Mouse (Mus musculus) heart, embryonic 10.5 days (tissue): Measurements from ENCODE around the gene Lrrk1. TPM values are rescaled to one million over a fixed set of nuclear protein-coding genes. Genes with fewer than 3 reads are reported as not detected.

ENCODE experiments used
- DNase-seq: peaks from one replicate; pipeline ENCODE4 v3.0.0-alpha.2; 2017; ENCODE audit warnings: low spot score
- H3K27ac ChIP-seq: fragments of 300-500 bp; sonication (generic); 2 replicates; pipeline ENCODE4 v1.5.1; 2016; ENCODE audit warnings: mild to moderate bottlenecking
- H3K27me3 ChIP-seq: fragments of 300-500 bp; sonication (generic); 2 replicates; pipeline ENCODE4 v1.6.1; 2016; ENCODE audit warnings: mild to moderate bottlenecking; ENCODE audit not compliant: poor library complexity, insufficient read depth, severe bottlenecking
- H3K36me3 ChIP-seq: fragments of 300-500 bp; sonication (generic); 2 replicates; pipeline ENCODE4 v1.6.1; 2016; ENCODE audit warnings: mild to moderate bottlenecking, moderate library complexity
- H3K4me1 ChIP-seq: fragments of 300-500 bp; sonication (generic); 2 replicates; pipeline ENCODE4 v1.6.1; 2016; ENCODE audit warnings: mild to moderate bottlenecking
- H3K4me3 ChIP-seq: fragments of 300-500 bp; sonication (generic); 2 replicates; pipeline ENCODE4 v1.5.1; 2016; ENCODE audit warnings: mild to moderate bottlenecking, moderate library complexity
- H3K9me3 ChIP-seq: fragments of 300-500 bp; sonication (generic); 2 replicates; pipeline ENCODE4 v1.6.1; 2016; ENCODE audit warnings: mild to moderate bottlenecking, moderate library complexity
- WGBS: fragments of 180-500 bp; shearing (Covaris S2); methylation state at CpG from one replicate; pipeline ENCODE4 v1.1.7; 2016; 5-methylcytosine and 5-hydroxymethylcytosine counted together
- polyA plus RNA-seq: library from polyadenylated mRNA; unstranded; fragments of >200 nt; fragmentation: Nextera tagmentation; extraction: Ambion mirVana; gene quantifications from 2 replicates; pipeline ENCODE4 v1.2.1, GENCODE M21; 2016

The Lrrk1 gene
- polyA plus RNA-seq, 1 experiment from 2014 or later, result 9.9 TPM

DNA sequence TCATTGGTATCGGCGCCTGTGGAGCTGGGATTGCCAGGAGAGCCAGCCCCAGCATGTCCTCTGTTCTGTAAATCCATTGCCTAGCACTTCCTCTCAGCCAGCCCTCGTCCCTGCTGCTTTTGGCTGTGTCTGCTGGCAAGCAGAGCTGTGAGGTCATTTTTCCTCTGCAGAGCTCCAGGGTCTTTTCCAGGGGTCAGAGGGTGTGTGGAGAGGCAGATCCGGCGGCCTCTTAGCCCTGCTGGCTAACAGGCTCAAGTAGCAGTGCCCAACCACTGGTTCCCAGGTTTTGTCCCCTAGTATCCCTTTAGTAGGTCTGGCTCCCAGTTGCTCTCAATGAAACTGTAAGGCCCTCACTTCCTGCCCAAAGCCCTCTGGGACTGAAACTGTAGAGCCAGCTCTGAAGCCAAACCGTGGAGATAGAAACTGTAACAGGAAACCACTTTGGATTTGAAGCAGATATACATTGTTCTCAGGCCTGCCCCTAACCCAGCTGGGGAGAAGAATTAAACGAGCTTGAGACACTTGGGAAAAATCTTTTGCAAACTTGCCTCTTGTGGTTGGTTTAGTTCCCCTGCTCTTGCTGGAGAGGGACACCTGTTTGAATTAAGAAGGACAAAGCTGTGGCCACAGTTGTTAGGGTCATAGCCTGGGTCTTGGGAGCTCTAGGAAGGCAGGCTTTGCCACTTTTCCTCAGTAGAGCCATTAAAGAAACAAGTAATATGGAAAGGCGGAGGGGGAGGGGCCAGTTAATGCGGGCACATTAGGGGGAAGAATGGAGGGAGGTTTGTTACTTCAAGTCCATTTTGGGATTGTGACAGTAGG is 169.7 kb downstream of the Lrrk1 start:
- WGBS, result 32% methylated on average over 9 of the region's 9 CpGs
- H3K4me3 ChIP-seq, result no peak overlapping the region

GRCm38 (mm10) chr7:66217531-66218094 is 170.5 kb downstream of the Lrrk1 start:
- H3K9me3 ChIP-seq, result no peaks in the 10 kb centered on the region
- H3K4me1 ChIP-seq, result peaks cover 27% of the 10 kb centered on the region
- H3K36me3 ChIP-seq, result no peaks in the 10 kb centered on the region
- no peaks in the 10 kb centered on the region; the same call in 1 of the 2 replicates for H3K27me3 ChIP-seq
- DNase-seq, result peak; percentile 42
- H3K4me3 ChIP-seq, result no peak overlapping the region
- peak overlapping the region; percentile 77 for H3K27ac ChIP-seq
- 82% methylated on average over 7 of the region's 7 CpGs for WGBS

More for the DNA sequence above, 169.7 kb downstream of the Lrrk1 start:
- H3K36me3 ChIP-seq, result no peaks in the 10 kb centered on the region
- peak overlapping the region; percentile 77 for H3K27ac ChIP-seq
- H3K4me1 ChIP-seq, result peaks cover 32% of the 10 kb centered on the region
- no peaks in the 10 kb centered on the region; the same call in 1 of the 2 replicates for H3K27me3 ChIP-seq
- H3K9me3 ChIP-seq, result no peaks in the 10 kb centered on the region
- DNase-seq, result peak; percentile 77

GRCm38 (mm10) chr7:66217011-66217410 is 171.1 kb downstream of the Lrrk1 start:
- WGBS, result 84% methylated on average over 7 of the region's 7 CpGs
- no peaks in the 10 kb centered on the region for H3K36me3 ChIP-seq
- peaks cover 25% of the 10 kb centered on the region for H3K4me1 ChIP-seq
- H3K4me3 ChIP-seq, result no peak overlapping the region
- peak; percentile 47 for DNase-seq
- peak overlapping the region; percentile 77; the same call in 1 of the 2 replicates for H3K27ac ChIP-seq
- no peaks in the 10 kb centered on the region for H3K9me3 ChIP-seq
- no peaks in the 10 kb centered on the region; the same call in 1 of the 2 replicates for H3K27me3 ChIP-seq

GRCm38 (mm10) chr7:66215911-66216310 is 172.2 kb downstream of the Lrrk1 start:
- Histone ChIP-seq H3K9me3 (no peaks in the 10 kb centered on the region), H3K4me3 (no peak overlapping the region), H3K27me3 (no peaks in the 10 kb centered on the region; the same call in 1 of the 2 replicates), H3K4me1 (peaks cover 25% of the 10 kb centered on the region), H3K36me3 (no peaks in the 10 kb centered on the region), H3K27ac (no peak overlapping the region; the same call in 1 of the 2 replicates)
- WGBS, result 86% methylated on average over 1 of the region's 1 CpGs
- peak; percentile 65 for DNase-seq

DNA sequence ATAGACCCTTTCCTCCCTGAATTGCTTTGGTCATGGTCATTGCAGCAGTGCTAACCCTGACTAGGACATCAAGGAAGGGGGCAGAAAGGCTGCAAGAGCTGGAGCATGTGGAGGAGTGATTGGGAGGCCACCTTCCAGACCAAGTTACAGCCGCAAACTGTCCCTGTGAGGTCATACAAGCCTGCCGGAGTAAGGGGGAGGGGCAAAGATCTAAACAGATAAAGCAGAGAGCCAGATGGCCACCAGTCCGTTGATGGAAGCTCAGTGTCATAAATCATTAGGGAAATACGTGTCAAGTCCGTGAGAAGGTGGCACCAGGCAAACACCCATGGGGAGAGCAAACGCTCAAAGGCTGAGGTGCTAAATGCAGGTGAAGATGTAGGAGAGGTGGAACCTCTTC is 173.7 kb downstream of the Lrrk1 start:
- 76% methylated on average over 6 of the region's 6 CpGs for WGBS
- peak; percentile 69 for DNase-seq
- H3K27ac ChIP-seq, result no peak overlapping the region
- H3K4me1 ChIP-seq, result peaks cover 22% of the 10 kb centered on the region
- H3K27me3 ChIP-seq, result no peaks in the 10 kb centered on the region; the same call in 1 of the 2 replicates
- no peak overlapping the region for H3K4me3 ChIP-seq
- no peaks in the 10 kb centered on the region for H3K9me3 ChIP-seq
- no peaks in the 10 kb centered on the region for H3K36me3 ChIP-seq

- WGBS, result 95% methylated on average over 1 of the region's 1 CpGs
- no peaks in the 10 kb centered on the region; the same call in 1 of the 2 replicates for H3K27me3 ChIP-seq
- no peak overlapping the region for H3K27ac ChIP-seq
- DNase-seq, result no peak
- H3K36me3 ChIP-seq, result no peaks in the 10 kb centered on the region
- H3K4me3 ChIP-seq, result no peak overlapping the region
- no peaks in the 10 kb centered on the region for H3K9me3 ChIP-seq
- peaks cover 9% of the 10 kb centered on the region for H3K4me1 ChIP-seq
These were observed 175.3 kb downstream of the Lrrk1 start for GRCm38 (mm10) chr7:66212887-66213286.

- no peak for DNase-seq
- no peak overlapping the region for H3K27ac ChIP-seq
- WGBS, result 82% methylated on average over 2 of the region's 2 CpGs
- H3K36me3 ChIP-seq, result no peaks in the 10 kb centered on the region
- H3K4me1 ChIP-seq, result no peaks in the 10 kb centered on the region
- H3K4me3 ChIP-seq, result no peak overlapping the region
- no peaks in the 10 kb centered on the region for H3K27me3 ChIP-seq
- no peaks in the 10 kb centered on the region for H3K9me3 ChIP-seq
These were observed 178.2 kb downstream of the Lrrk1 start for GRCm38 (mm10) chr7:66209920-66210319.

DNA sequence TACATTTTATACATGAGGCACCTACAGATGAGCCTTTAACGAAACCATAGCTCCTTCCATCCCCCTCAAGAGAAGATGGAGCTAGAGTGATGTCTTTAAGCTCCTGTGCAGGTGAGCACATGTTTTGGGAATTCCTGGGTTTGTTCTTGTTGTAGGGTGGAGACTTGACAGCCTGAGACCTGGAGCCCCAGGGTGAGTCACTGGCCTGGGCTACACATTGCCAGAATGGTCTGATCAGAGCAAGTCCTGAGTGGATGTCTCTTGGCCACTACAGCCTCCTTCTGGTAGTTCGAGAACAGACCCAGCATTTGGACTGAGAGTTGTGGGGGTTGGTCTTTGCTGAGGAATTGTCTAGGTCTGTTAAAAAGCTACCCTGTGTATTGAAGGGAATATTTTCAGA is 186.5 kb downstream of the Lrrk1 start:
- Histone ChIP-seq H3K27ac (0 out of 2 replicates have a peak overlapping the region, but pooled peaks have one; percentile 86), H3K27me3 (no peaks in the 10 kb centered on the region), H3K4me3 (no peak overlapping the region), H3K9me3 (no peaks in the 10 kb centered on the region), H3K4me1 (peaks cover 47% of the 10 kb centered on the region), H3K36me3 (no peaks in the 10 kb centered on the region)
- no peak for DNase-seq
- WGBS, result 84% methylated on average over 2 of the region's 2 CpGs

- Histone ChIP-seq H3K9me3 (no peaks in the 10 kb centered on the region), H3K4me1 (peaks cover 54% of the 10 kb centered on the region), H3K4me3 (no peak overlapping the region), H3K36me3 (no peaks in the 10 kb centered on the region), H3K27me3 (no peaks in the 10 kb centered on the region), H3K27ac (peak overlapping the region; percentile 86)
- no peak for DNase-seq
- WGBS, result 25% methylated on average over 8 of the region's 8 CpGs
These were observed 187.2 kb downstream of the Lrrk1 start for GRCm38 (mm10) chr7:66200791-66201450.

DNA sequence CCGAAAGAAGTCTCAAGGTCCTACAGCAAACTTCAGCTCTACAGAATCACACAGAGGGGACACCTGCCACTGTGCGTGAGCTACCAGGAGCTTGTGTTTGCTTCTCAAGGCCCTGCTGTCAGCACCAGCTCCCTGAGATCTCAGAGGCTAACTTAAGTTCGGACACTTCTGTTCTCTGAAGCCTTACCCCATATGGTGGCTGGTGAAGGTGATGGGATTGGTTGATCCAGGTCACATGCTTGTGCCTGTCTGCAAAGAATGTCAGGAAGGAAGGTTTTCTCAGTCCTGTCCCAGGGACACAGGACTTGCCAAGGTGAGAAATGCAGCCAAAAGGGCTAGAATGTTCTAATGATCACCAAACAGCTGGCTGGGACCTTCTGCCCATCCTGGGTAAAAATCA is 187.8 kb downstream of the Lrrk1 start:
- H3K9me3 ChIP-seq, result no peaks in the 10 kb centered on the region
- H3K4me1 ChIP-seq, result peaks cover 59% of the 10 kb centered on the region
- peak overlapping the region; percentile 86 for H3K27ac ChIP-seq
- H3K27me3 ChIP-seq, result no peaks in the 10 kb centered on the region
- WGBS, result 64% methylated on average over 3 of the region's 3 CpGs
- H3K4me3 ChIP-seq, result no peak overlapping the region
- no peaks in the 10 kb centered on the region for H3K36me3 ChIP-seq
- no peak for DNase-seq

DNA sequence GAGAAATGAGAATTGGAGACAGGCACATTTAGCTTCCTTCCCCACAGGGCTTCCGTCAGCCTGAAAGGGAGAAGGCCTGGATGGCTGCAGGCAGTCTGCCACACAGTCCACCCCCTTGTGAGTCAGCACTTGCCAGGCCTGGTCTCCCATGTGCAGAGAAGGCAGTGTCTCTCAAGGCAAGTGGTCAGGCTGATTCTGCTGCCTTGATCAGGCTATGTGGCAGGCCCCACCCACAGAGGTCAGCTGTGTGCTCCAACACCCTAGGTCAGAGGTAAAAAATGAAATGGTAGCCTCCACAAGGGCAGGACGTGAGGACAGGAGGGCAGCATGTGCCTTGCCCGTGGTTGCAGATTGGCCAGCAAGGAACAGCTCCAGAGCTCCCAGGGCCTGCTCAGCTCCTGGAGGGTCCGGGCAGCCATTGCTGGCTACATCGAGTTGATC is 188.7 kb downstream of the Lrrk1 start:
- Histone ChIP-seq H3K27me3 (no peaks in the 10 kb centered on the region), H3K4me3 (no peak overlapping the region), H3K9me3 (no peaks in the 10 kb centered on the region), H3K36me3 (no peaks in the 10 kb centered on the region), H3K4me1 (peaks cover 69% of the 10 kb centered on the region), H3K27ac (peak overlapping the region; percentile 86)
- 72% methylated on average over 5 of the region's 5 CpGs for WGBS
- DNase-seq, result peak; percentile 93

DNA sequence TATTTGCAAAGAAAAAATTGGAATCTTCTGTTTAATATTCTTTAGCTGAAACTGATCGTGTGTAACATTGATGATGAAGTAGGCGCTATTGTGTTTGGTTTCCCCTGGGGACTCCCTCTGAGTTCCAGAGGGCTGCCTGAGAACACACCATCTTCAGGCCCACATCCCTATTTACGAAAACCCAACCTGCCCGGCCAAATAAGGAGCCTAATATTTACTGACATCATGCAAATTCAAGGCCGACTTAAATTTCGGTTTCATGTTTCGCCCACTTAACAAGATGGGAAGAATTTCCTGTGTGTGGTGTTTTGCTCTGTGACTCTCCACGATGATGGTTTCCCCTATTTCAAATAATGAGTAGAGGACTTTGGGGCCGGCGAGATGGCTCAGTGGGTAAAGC is 189.7 kb downstream of the Lrrk1 start:
- Histone ChIP-seq H3K4me1 (peaks cover 72% of the 10 kb centered on the region), H3K27me3 (no peaks in the 10 kb centered on the region), H3K36me3 (no peaks in the 10 kb centered on the region), H3K4me3 (no peak overlapping the region), H3K27ac (peak overlapping the region; percentile 86), H3K9me3 (no peaks in the 10 kb centered on the region)
- 80% methylated on average over 10 of the region's 10 CpGs for WGBS
- DNase-seq, result no peak
